Mouse (Mus musculus): ENCODE measurements around the gene Snx18.

DNA sequence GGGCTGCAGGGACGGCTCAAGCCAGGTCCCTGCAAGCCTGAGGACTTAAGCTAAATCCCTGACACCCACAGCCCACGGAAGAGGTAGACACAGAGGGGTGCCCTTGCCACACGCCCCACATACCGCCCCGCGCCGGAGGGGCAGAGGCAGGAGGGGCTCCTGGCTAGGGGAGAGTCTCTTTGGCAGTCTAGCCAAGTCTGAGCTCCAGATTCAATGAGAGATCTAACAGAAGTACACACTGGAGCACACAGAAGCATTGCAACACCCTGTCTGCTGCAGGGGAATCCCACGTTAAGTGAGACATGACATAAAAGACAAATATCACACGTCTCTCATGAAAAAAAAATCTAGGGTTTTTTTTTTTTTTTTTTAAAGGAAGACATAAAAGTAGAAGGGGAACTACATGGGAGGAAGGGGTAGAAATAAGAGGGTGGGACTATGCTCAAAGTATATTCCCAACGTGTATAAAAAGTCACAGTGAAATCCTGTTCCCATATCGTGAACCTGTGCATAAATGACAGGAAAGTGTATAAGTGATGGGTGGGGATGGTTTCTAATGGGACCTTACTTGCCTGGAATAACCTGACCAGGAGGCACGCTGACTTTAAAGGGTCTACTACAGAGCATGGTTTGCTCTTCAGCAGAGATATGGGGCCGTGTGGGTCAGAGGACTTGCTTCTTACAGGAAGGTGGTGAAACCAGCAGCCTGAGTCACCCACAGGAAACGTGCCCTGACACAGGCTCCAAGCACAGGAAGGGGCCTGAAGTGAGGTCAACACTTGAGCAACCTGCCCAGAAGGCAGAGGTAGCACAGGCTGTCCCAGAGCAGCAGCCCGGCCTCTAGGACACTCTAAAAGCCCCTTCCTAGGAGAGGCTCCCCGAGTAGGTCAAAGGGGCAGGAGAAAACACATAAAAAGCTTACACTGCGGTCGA, 17.6 kb downstream of the Snx18 start:
- no peak for TF ChIP-seq POLR2A (IDR thresholded peaks at IDR 0.05; ENCODE audit: extremely low read depth, insufficient read depth, low read length)
- no peak for TF ChIP-seq CTCF (IDR thresholded peaks at IDR 0.05; ENCODE audit: low read depth, low read length)

All from liver, adult 2 months (tissue).